Mouse (Mus musculus) thymus, postnatal 10 days (tissue): Measurements from ENCODE around the gene Gm13277.
"Not testable (repeated sequence)": the region's sequence is repeated elsewhere in the genome, so short reads cannot be mapped to it uniquely, and the experiment has no call there.

ENCODE experiments used
- DNase-seq, 2 experiments: peaks; one replicate each; pipeline ENCODE4 v3.0.0; 2021; ENCODE audit warnings: low spot score in 2 of 2

The Gm13277 gene

DNA sequence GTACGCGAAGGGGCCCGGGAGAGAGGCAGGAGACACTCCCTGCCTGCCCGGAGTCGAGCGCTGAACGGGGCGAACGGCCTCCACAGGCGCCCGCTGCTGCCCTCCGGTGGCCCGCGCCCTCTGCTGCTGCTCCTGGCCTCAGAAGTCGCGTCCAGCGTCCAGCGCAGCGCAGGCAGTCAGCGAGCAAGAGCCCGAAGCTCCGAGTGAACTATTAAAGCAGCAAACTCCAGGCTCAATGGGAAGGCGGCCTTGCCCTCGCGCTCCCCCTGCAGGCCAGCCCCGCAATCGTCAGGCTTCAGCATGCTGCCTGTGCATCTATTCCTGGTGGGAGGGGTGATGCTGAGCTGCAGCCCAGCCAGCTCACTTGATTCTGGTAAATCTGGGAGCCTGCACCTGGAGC is 3.0 kb upstream of the Gm13277 start, which contains the start of gene Gm13276:
Gm13276 (plus strand) TSS at position 301 of the 400 bp plus-strand sequence.
- not testable (repeated sequence) for DNase-seq

- not testable (repeated sequence) for DNase-seq
These were observed 2.8 kb downstream of the Gm13277 start, which contains the start of gene Gm13278 for GRCm38 (mm10) chr4:88791250-88791649. Gm13278 (plus strand) TSS chr4:88791550.

DNA sequence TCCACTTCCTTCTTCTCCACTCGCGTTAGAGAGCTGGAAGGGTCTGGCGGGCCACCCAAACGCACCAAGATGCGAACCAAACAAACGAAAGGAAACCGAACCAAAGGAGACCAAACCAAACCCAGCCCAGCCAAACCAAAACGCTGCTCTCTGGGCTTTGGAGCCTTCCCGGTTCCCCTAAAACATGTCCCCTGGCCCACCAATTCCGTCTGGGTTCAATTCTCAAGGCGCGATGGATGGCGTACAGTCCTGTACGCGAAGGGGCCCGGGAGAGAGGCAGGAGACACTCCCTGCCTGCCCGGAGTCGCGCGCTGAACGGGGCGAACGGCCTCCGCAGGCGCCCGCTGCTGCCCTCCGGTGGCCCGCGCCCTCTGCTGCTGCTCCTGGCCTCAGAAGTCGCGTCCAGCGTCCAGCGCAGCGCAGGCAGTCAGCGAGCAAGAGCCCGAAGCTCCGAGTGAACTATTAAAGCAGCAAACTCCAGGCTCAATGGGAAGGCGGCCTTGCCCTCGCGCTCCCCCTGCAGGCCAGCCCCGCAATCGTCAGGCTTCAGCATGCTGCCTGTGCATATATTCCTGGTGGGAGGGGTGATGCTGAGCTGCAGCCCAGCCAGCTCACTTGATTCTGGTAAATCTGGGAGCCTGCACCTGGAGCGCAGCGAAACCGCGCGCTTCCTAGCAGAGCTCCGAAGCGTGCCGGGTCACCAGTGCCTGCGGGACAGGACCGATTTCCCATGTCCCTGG is 5.7 kb downstream of the Gm13277 start, which contains the start of gene Gm13275:
Gm13275 (plus strand) TSS at position 552 of the 740 bp plus-strand sequence.
- DNase-seq = peak; percentile 57 to 69

DNA sequence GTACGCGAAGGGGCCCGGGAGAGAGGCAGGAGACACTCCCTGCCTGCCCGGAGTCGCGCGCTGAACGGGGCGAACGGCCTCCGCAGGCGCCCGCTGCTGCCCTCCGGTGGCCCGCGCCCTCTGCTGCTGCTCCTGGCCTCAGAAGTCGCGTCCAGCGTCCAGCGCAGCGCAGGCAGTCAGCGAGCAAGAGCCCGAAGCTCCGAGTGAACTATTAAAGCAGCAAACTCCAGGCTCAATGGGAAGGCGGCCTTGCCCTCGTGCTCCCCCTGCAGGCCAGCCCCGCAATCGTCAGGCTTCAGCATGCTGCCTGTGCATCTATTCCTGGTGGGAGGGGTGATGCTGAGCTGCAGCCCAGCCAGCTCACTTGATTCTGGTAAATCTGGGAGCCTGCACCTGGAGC is 8.7 kb downstream of the Gm13277 start, which contains the start of gene Gm13279:
Gm13279 (plus strand) TSS at position 301 of the 400 bp plus-strand sequence.
- DNase-seq = not testable (repeated sequence)

DNA sequence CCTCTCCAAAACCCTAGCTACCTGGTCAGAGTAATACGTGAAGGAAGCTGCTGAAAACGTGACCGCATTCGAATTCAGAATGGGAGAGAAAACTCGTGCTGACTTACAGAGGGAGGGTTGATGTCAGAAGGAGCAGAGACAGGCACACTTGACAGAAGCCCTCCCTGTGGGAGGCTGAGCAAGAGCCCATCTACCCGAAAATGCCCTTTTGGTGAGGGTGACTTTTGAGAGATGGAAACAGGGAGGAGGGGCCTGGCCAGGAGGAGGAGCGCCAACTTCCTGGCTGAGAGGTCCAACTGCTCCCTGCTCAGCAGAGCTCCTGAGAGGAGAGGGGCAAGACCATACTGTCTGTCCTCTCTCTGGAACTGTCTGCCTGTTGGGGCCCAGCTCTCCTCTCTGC is 10.9 kb downstream of the Gm13277 start, which contains the start of gene Gm13285:
Gm13285 (plus strand) TSS at position 301 of the 400 bp plus-strand sequence.
- not testable (repeated sequence) for DNase-seq

DNA sequence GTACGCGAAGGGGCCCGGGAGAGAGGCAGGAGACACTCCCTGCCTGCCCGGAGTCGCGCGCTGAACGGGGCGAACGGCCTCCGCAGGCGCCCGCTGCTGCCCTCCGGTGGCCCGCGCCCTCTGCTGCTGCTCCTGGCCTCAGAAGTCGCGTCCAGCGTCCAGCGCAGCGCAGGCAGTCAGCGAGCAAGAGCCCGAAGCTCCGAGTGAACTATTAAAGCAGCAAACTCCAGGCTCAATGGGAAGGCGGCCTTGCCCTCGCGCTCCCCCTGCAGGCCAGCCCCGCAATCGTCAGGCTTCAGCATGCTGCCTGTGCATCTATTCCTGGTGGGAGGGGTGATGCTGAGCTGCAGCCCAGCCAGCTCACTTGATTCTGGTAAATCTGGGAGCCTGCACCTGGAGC is 14.5 kb downstream of the Gm13277 start, which contains the start of gene Gm13287:
Gm13287 (plus strand) TSS at position 301 of the 400 bp plus-strand sequence.
- DNase-seq = not testable (repeated sequence)

DNA sequence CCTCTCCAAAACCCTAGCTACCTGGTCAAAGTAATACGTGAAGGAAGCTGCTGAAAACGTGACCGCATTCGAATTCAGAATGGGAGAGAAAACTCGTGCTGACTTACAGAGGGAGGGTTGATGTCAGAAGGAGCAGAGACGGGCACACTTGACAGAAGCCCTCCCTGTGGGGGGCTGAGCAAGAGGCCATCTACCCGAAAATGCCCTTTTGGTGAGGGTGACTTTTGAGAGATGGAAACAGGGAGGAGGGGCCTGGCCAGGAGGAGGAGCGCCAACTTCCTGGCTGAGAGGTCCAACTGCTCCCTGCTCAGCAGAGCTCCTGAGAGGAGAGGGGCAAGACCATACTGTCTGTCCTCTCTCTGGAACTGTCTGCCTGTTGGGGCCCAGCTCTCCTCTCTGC is 16.8 kb downstream of the Gm13277 start, which contains the start of gene Gm13288:
Gm13288 (plus strand) TSS at position 301 of the 400 bp plus-strand sequence.
- DNase-seq = not testable (repeated sequence)

DNA sequence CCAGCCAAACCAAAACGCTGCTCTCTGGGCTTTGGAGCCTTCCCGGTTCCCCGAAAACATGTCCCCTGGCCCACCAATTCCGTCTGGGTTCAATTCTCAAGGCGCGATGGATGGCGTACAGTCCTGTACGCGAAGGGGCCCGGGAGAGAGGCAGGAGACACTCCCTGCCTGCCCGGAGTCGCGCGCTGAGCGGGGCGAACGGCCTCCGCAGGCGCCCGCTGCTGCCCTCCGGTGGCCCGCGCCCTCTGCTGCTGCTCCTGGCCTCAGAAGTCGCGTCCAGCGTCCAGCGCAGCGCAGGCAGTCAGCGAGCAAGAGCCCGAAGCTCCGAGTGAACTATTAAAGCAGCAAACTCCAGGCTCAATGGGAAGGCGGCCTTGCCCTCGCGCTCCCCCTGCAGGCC is 17.3 kb downstream of the Gm13277 start:
- DNase-seq = not testable (repeated sequence)

GRCm38 (mm10) chr4:88815928-88816327 is 27.5 kb downstream of the Gm13277 start, which contains the start of gene Ifna7:
Ifna7 (plus strand) TSS chr4:88816228.
- DNase-seq = no peak

- no peak for DNase-seq
These were observed 31.2 kb downstream of the Gm13277 start, which contains the start of gene Ifna11 for GRCm38 (mm10) chr4:88819659-88820058. Ifna11 (plus strand) TSS chr4:88819959.

GRCm38 (mm10) chr4:88822995-88823394 is 34.6 kb downstream of the Gm13277 start:
- peak in 1 of 2 experiments; percentile 22 for DNase-seq

- DNase-seq = not testable (repeated sequence)
These were observed 38.7 kb downstream of the Gm13277 start, which contains the start of gene Ifna6 for GRCm38 (mm10) chr4:88827116-88827515. Ifna6 (plus strand) TSS chr4:88827416.

DNA sequence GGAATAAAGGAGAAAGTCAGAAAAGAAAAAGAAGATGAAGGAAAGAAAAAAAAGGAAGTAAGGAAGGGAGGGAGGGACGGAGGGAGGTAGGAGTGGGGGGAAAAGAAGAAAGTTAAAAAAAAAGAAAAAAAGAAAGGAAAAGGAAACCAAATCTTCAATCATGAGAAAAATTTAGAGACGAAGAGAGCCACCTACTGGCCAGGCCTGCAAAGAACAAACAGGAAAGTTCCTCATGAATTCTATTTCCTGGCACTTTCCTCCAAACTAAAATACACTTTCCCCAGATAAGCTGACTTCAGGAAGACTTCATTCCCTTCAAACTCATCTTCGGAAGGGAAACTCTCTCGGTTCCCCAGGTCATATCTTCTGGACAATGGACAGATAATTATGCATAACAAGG is 42.1 kb downstream of the Gm13277 start:
- peak in 1 of 2 experiments; percentile 32 for DNase-seq

- not testable (repeated sequence) for DNase-seq
These were observed 46.8 kb downstream of the Gm13277 start, which contains the start of gene Ifna5 for GRCm38 (mm10) chr4:88835225-88835624. Ifna5 (plus strand) TSS chr4:88835525.
